Mouse (Mus musculus): ENCODE data around the gene Cdc25b. TPM values are rescaled to one million over a fixed set of nuclear protein-coding genes. Genes with fewer than 3 reads are reported as not detected.

Cdc25b gene
- total RNA-seq, 2 experiments from 2014 or later: 17.0 to 17.2 TPM

Other genes with a start within 250 kb of the Cdc25b start
- 10 to 100 TPM; 36.0 to 37.5 TPM for gene Gfra4, start 143.9 kb upstream of the Cdc25b start, total RNA-seq (2021)
- gene Adam33, start 123.1 kb upstream of the Cdc25b start, total RNA-seq (2021): 1 to 10 TPM; 1.5 to 1.6 TPM
- under 1 TPM; 0.39 to 0.57 TPM for gene Siglec1, start 100.2 kb upstream of the Cdc25b start, total RNA-seq (2021)
- 10 to 100 TPM in 1 of 2 experiments, 1 to 10 TPM in 1; 9.8 to 11.0 TPM for gene Hspa12b, start 59.7 kb upstream of the Cdc25b start, total RNA-seq (2021)
- gene Gm11037, start 53.5 kb upstream of the Cdc25b start, total RNA-seq (2021): not detected
- gene 1700037H04Rik, start 26.9 kb upstream of the Cdc25b start, total RNA-seq (2021): 10 to 100 TPM; 69.3 to 74.2 TPM
- gene Cenpb, start 6.9 kb upstream of the Cdc25b start, total RNA-seq (2021): 10 to 100 TPM; 93.6 to 97.1 TPM
- 10 to 100 TPM; 17.4 to 18.6 TPM for gene Spef1, start 333 bp downstream of the Cdc25b start, total RNA-seq (2021)
- 10 to 100 TPM; 21.2 to 23.6 TPM for gene Ap5s1, start 20.1 kb downstream of the Cdc25b start, total RNA-seq (2021)
- 1 to 10 TPM; 4.4 to 4.9 TPM for gene Mavs, start 47.1 kb downstream of the Cdc25b start, total RNA-seq (2021)
- gene Pank2, start 75.5 kb downstream of the Cdc25b start, total RNA-seq (2021): 10 to 100 TPM; 51.9 to 57.1 TPM
- 10 to 100 TPM; 27.6 to 29.0 TPM for gene Rnf24, start 165.9 kb downstream of the Cdc25b start, total RNA-seq (2021)